Mouse (Mus musculus): Measurements from ENCODE around the gene Tmem38a. TPM values are rescaled to one million over a fixed set of nuclear protein-coding genes. Genes with fewer than 3 reads are reported as not detected.

The Tmem38a gene
- total RNA-seq (2023), result 1 to 10 TPM; 1.5 to 3.1 TPM

DNA sequence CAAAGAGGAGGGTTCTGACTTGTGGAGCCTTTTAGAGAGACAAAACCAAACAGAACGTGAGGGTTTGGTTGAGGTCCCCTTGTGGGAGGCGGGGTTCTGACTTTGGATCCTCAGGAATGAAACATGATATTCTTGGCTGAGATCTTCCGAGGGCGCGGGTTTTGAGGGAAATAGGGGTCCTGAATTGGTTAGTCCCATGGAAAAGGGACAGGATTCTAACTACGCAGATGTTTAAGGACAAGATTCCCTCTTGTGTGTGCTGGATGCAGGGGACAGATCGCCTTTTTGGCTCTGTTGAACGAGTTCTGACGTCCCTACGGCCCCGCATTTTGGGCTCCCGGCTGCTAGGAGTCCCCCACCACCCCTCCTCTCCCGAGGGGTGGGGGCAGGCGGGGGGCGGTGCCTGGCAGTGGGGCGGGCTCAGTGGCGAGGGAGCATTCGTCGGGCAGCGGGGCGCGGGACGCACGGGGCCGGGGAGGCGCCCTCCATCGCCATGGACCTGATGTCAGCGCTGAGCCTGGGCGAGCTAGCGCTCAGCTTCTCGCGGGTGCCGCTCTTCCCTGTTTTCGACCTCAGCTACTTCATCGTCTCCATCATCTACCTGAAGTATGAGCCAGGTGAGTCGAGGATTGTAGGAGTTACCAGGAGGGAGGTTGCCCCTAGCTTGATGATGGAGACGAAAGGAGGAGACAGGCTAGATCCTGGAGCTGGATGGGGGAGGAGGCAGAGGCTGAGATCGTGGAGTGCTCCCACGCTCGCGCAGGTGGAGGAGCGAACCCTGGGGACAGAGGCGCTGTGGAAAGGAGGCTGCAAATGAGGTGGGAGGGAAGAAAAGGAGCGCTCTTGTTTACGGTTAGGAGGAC is at the start of gene Tmem38a:
Tmem38a (plus strand) TSS at position 445 of the 863 bp plus-strand sequence.

GRCm38 (mm10) chr8:72547802-72548643 is 23.8 kb upstream of the Tmem38a start, which contains the start of gene Med26:
Med26 (minus strand) TSS chr8:72548270.

DNA sequence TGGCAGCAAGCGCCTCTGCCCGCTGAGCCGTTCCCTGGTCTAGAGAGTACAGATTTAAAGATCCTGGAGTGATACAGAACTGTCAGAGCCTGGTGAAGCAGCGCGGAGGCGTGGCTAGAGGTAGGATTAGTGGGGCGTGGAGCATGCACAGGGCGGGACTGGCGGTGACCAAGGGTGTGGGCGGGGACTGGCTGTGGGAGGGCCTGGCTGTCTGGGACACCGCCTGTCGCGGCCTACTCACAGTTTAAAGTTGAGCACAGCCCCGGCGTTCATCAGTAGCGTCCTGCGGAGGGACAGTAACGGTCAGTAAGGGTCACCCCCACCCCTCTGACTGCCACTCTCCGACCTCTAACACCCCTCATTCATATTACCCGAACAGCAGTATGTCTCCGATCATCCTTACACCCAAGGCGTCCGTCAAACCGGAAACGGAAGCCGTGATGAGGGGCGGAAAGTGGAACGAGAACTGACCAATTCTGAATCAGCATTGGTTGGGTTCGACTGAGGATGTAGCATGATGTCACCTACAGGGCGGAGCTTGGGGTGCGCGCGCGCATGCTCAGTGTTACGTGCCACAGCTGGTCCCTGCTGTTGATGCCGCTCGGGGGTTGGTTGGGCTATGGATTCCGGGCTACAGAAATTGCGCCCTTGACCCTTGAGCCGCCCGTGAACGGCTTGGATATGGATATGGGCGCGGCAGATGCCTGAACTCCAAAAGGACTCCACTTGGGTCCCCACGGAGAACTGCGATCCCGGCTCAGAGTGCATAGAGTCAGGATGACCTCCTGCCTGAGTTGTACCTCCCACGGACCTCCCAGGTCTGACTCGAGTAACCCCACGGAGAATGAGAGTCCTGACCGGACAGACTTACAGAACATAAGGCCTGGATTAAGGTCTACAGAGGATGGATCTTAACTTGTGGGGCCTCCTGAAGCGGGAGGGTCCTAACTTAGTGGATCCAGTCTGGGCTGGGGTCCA is 933 bp upstream of the Tmem38a start, which contains the start of gene Smim7:
Smim7 (minus strand) TSS at position 456 of the 978 bp plus-strand sequence.

Other genes starting within 250 kb of the Tmem38a start
- gene Eps15l1, start 150.6 kb upstream of the Tmem38a start, total RNA-seq (2023), result 100 to 1,000 TPM; 105 to 107 TPM
- gene Calr3, start 128.2 kb upstream of the Tmem38a start, total RNA-seq (2023), result under 1 TPM; 0.42 to 0.49 TPM
- gene 1700030K09Rik, start 128.2 kb upstream of the Tmem38a start, total RNA-seq (2023), result 10 to 100 TPM; 41.9 to 45.0 TPM
- 100 to 1,000 TPM; 119 to 140 TPM for gene Cherp, start 96.8 kb upstream of the Tmem38a start, total RNA-seq (2023)
- 10 to 100 TPM; 73.0 to 73.1 TPM for gene Slc35e1, start 79.4 kb upstream of the Tmem38a start, total RNA-seq (2023)
- 10 to 100 TPM; 17.2 to 20.0 TPM for gene Med26, start 23.8 kb upstream of the Tmem38a start, total RNA-seq (2023)
- 100 to 1,000 TPM; 154 to 168 TPM for gene Smim7, start 967 bp upstream of the Tmem38a start, total RNA-seq (2023)
- under 1 TPM in 1 of 2 experiments, not detected in 1; 0.06 TPM for gene Nwd1, start 74.7 kb downstream of the Tmem38a start, total RNA-seq (2023)
- 100 to 1,000 TPM; 141 to 151 TPM for gene Sin3b, start 151.2 kb downstream of the Tmem38a start, total RNA-seq (2023)
- under 1 TPM; 0.80 to 0.99 TPM for gene F2rl3, start 189.8 kb downstream of the Tmem38a start, total RNA-seq (2023)

Measured in B cell, adult 67 days (primary cell).